Mouse (Mus musculus) embryonic stem cell, embryonic (primary cell): ENCODE data around the gene Wtip.
"Not testable (repeated sequence)": the region's sequence is repeated elsewhere in the genome, so short reads cannot be mapped to it uniquely, and the experiment has no call there.

Experiments
- CTCF ChIA-PET, 4 experiments: fragments of 300-600 bp in 2 of 4; fragments of 350-600 bp in 2 of 4; sonication (Branson Sonifier 250); formaldehyde crosslinking; loops; one replicate each; lab custom pipeline; 2022; ENCODE audit warnings: inconsistent platforms in 2 of 4; lab: Charles Lee
- POLR2A ChIA-PET, 4 experiments: fragments of 300-600 bp in 2 of 4; fragments of 350-600 bp in 2 of 4; sonication (Branson Sonifier 250); formaldehyde crosslinking; loops; one replicate each; lab custom pipeline; 2022; ENCODE audit warnings: antibody characterized with exemption in 4 of 4, inconsistent platforms in 1 of 4; lab: Charles Lee

The Wtip gene

DNA sequence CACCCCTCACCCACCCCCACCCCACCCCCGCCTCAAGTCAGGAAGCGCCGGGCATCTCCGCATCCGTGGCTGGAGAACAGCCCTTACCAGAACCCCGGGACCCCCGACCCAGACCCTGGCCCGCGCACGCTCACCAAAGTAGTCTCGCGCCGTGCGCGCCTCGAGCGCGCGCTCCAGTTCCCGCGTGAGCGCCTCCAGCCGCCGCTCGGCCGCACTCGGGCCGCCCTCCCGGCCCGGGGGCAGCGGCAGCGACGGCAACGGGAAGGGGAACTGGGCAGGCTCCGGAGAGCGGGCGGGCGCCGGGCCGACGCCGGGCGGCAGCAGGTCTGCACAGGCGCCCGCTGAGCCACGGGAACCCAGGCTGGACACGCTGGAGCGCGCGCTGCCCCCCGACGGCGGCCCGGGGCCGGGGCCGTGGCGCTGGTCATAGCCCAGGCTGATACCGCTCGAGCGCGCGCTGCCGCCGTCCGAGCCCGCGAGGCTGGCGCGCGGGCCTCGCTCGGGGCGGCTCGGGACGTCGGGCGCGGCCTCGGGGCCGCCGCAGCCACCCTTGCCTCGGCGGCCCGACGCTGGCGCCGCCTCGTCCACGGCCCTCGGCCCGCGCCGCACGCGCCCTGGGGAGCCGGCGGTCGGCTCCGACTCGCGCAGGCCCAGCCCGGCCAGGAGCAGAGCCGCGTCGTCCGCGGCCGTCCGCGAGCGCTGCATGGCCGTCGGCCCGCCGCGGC, 551 bp downstream of the Wtip start:
- ChIA-PET CTCF (interaction anchor here in 1 of 4 experiments (0.6 kb wide), 1 partner anchor 9 kb away, joined by 4 read pairs; no protein-coding TSS in a partner anchor), POLR2A (interaction anchor here in 3 of 4 experiments (0.5 to 3.6 kb wide), 17 partner anchors 7 to 537 kb away, joined by 3 to 22 read pairs (median 4); partner anchors contain the start of gene Uba2 (in 2 of the 3))

DNA sequence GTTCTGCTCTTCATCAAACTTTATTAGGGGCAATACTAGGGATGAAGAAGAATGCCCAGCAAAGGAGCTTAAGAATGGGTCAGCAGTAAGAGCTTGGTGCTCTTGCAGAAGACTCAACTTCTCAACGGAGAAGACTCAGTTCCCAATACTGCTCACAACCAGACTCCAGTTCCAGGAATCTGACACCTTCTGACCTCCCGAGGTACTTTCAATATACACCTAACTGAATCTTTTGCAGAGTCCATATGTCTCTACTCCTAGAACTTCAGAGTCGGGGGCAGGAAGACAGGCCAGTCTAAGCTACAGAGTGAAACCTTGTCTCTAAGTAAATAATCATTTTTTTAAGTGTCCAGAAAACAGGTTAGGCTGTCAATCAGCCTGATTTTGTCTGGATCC, 1.1 kb downstream of the Wtip start:
- CTCF ChIA-PET: no interaction called here
- POLR2A ChIA-PET: interaction anchor here in 3 of 4 experiments (0.5 to 3.6 kb wide), 17 partner anchors 8 to 539 kb away, joined by 3 to 22 read pairs (median 4); partner anchors contain the start of gene Uba2 (in 2 of the 3)

DNA sequence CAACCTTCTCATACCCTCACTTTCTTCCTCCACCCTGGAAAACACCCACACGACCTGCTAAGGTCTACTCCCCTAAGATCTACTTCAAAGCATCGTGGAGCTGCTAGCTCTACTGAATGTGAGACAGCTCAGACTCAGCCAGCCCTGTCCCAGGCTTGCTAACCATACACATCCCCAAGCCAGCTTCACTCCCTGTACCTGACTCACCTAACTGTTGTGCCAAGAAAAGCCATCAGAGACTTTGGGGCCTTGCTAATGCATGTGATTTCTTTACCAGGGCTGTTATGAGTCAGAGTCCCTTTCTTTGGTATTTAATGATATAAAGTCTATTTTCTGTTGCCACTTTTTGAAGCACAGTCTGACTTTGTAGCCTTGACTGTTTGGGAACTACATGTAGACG, 1.9 kb downstream of the Wtip start:
- POLR2A ChIA-PET: interaction anchor here in 2 of 4 experiments (0.6 to 3.6 kb wide), 17 partner anchors 9 to 258 kb away, joined by 3 to 22 read pairs (median 5); partner anchors contain the start of gene Uba2 (in 2 of the 2)
- CTCF ChIA-PET: no interaction called here

DNA sequence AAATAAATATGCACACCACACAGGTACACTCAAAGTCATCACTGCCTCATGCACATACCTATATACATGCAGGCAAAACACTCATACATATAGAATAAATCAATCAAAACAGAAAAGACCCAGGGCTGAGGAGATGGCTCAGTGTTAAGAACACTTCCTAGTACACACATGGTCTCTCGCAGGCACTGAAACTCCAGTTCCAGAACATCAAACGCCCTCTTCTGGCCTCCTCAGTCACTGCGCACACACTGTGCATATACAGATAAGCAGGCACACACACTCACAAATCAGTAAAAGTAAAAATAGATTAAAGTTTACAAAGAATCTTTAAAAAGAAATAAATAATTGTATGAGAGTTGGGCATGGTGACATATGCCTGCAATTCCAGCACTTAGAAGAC, 6.8 kb downstream of the Wtip start:
- POLR2A ChIA-PET: interaction anchor here in 2 of 4 experiments (0.5 to 2.5 kb wide), 11 partner anchors 9 to 595 kb away, joined by 3 to 9 read pairs (median 4); partner anchors contain the start of gene Uba2 (in 1 of the 2)
- CTCF ChIA-PET: interaction anchor here in 2 of 4 experiments (1.3 to 1.6 kb wide), 2 partner anchors 16 to 224 kb away, joined by 3 to 4 read pairs; no protein-coding TSS in a partner anchor

DNA sequence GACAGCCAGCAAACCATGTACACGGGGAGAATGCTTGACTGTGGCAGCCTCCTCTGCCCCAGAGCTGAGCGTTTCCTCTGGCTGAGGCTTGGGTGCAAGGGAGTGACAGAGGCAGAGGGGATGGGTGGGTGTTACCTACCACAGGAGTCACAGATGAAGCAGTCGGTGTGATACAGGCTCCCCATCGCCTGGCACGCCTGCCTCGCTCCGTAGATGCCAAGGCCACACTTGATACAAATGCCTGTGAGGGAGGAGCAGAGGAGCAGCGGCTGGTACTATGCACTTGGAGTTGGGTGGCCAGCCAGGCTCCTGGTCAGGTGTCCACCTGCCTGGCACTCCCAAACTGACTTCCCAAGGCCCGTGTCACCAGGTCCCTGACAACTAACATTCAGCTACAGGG, 7.7 kb downstream of the Wtip start:
- POLR2A ChIA-PET: interaction anchor here in 3 of 4 experiments (0.7 to 1.5 kb wide), 4 partner anchors 10 to 544 kb away, joined by 3 to 5 read pairs (median 3); partner anchors contain the start of gene Uba2 (in 1 of the 3)
- CTCF ChIA-PET: interaction anchor here in 1 of 4 experiments (1.3 kb wide), 1 partner anchor 15 kb away, joined by 3 read pairs; no protein-coding TSS in a partner anchor

DNA sequence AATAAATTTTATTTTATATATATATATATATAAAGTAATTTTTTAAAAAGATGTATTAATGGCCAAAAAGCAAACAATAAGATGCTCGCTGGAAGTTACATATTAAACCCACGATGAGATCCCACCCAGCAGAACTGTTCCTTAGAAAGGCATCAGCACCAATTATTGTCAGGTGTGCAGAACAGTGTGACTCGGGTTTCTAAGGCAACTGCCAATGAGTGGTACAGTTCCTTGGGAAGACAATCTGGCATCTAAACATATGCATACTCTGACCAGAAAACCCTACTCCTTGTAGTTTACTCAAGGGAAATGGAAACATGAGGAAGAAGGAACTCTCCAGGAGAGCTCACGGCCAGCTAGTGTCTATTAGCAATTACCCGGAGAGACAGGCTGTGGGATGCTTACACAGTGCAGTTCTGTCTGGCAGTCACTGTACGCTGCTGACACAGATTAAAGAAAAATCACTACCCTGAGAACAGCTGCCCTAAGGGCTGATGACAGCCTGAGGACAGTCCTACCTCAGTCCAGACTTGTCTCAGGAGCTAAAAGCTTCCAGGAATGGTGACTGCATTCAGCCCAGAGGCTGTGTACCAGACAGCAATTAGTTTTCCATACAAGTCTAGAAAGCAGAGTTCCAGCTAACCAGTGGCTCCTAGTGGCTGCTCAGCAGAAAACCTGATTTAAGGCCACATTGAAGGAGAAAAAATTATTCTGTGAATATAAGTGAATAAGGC, 9.9 kb downstream of the Wtip start:
- POLR2A ChIA-PET: interaction anchor here in 3 of 4 experiments (0.6 to 1.3 kb wide), 7 partner anchors 8 to 88 kb away, joined by 3 to 5 read pairs (median 3); no protein-coding TSS in a partner anchor
- CTCF ChIA-PET: interaction anchor here in 3 of 4 experiments (0.7 to 1.5 kb wide), 7 partner anchors 10 to 510 kb away, joined by 3 to 6 read pairs (median 3); partner anchors contain the start of gene Wtip (in 1 of the 3)

DNA sequence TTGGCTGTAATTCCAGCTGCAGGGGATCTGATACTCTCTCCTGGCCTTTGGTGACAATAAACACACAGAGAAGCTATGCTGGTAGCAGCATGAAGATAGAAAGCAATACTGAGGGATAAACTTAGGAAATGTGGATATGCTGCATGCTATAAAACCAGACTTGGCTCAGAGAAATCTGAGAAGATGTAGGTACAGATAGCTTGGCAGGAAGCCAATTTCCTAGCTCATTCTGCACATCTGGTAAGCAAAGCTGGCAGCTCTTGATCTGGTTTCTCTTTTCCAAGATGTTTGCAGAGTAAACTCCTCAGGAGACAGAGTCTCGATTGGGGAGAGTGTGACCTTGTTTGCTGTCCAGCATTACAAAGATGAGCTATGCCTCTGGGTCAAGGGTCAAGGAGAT, 12.4 kb downstream of the Wtip start:
- CTCF ChIA-PET: not testable (repeated sequence)
- POLR2A ChIA-PET: interaction anchor here in 2 of 4 experiments (1.2 to 2.0 kb wide), 3 partner anchors 10 to 66 kb away, joined by 6 to 8 read pairs (median 7); no protein-coding TSS in a partner anchor

DNA sequence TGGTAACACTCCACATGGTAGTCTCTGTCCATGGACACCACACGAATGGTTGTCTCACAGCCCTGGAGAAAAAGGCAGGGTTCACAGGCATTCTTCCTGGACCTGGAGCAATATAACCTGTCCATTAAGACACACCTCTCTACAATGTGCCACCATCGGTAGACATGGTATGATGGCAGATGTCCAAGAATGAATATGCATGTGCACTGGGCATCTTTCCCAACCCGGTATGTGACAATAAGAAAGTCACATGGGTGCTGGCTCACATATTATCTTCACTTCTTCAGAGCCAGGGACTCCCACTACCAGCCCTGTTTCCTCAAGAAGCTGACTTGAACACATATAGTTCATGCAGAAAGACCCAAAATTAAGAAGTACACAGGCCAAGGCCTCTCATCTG, 16.5 kb downstream of the Wtip start:
- ChIA-PET POLR2A (no interaction called here), CTCF (no interaction called here)

DNA sequence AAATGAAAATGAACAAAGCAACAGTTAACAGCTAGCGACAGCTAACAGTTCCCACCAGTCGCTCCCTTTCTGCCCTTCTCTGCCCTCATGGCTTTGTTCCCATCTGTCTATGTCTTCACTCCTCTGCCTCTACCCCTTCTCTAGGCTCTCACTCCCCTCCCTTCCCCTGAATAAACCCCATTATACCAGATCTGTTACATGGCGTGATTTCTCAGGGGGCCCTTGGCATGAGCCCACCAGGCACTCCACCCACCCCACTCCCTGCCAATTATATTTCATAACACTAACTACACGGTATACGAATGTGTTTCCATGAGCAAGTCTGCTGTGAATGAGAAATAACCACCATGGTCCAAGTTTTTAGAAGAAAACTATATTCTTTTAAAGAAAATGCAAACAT, 23.9 kb downstream of the Wtip start:
- ChIA-PET CTCF (no interaction called here), POLR2A (interaction anchor here in 1 of 4 experiments (1.4 to 1.5 kb wide), 2 partner anchors 14 to 20 kb away, joined by 3 to 6 read pairs; no protein-coding TSS in a partner anchor)

DNA sequence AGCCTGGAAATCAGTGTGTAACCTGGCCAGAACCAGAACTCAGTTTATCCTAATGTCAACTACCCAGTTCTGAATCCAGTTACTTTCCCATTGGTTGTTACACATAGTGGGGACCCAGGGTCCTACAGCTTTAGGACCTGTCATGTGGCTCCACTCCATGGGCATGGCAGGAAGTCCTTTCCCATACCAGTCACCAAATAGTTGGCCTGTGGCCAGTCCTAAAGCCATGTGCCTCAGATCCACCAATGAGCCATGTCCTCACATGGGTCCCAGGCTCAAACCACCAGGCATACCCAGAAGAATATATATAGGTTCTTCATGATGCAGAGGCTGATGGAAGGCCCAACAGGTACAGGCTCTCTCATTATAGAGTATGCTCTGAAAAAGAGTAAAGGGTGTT, 31.8 kb downstream of the Wtip start:
- CTCF ChIA-PET: interaction anchor here in 1 of 4 experiments (0.6 kb wide), 1 partner anchor 391 kb away, joined by 3 read pairs; no protein-coding TSS in a partner anchor
- POLR2A ChIA-PET: no interaction called here

DNA sequence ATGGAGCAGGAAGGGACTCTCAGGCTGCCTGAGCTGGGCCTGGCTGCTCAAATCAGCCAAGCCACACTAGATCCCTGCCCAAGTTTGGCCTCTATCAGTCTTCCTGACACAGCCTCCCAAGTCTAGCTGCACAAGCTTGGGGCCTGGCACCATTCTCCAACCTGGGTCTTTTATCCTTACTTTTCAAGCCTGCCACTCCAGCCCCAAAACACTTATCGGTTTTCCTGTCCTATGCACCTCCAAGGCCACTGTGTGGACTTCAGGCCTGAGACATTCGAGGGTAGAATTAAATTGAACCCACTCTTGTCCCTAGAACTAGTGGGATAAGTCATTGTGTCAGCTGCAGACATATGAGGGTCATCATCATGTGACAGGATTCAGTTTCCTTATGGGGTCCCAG, 33.1 kb downstream of the Wtip start:
- POLR2A ChIA-PET: no interaction called here
- CTCF ChIA-PET: no interaction called here

DNA sequence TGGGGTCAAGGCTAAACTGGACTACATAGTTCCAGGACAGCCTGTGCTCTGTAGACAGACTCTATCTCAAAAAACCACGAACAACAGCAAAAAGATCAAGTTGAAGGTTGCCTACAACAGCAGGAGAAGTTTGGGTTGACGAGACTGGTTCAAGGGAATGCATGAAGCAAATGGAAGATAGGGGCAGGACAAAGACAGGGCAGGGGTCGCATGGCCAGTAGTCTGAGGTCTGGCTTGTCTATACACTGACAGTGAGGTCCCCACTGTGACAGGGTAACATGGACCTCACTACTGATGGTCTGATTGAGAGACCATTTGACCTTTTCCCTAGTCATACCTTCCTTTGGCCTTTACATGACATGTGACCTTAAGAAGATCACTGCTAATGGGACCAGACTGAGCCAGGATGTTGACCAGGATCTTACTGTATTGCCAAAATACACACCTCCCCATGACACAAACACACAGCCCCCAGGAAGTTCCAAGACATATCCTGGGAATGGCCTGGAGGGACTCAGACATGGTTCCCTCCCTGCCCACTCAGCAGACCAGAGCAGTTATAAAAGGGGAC, 38.1 kb downstream of the Wtip start, which contains the start of gene Scgb1b30:
Gene Scgb1b30, plus strand, starts transcription at position 521 of the 571 bp plus-strand sequence.
- POLR2A ChIA-PET: no interaction called here

DNA sequence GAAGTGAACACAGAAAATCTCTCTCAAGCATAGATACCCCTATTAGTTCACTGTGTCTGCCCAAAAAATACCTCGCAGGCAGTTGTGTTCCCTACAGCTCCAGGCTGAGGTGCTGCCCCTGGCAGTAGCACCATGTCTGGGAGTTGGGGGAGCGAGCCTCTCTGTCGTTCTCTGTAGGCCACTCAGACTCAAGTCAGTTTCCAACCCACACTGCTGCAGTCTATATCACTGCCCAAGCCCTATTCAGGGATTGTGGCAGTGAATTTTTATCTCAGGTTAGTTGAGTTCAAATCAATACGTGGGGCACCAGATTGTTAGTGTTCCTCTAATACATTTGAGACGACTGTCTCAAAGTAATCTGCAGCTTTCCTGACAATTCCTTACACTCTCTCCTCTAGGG, 64.9 kb downstream of the Wtip start:
- POLR2A ChIA-PET, CTCF ChIA-PET: not testable (repeated sequence)

More for the DNA sequence above, 38.1 kb downstream of the Wtip start, which contains the start of gene Scgb1b30:
- CTCF ChIA-PET: no interaction called here
